ENCODE assay signal across 10 mouse cellular contexts in genomic region chr2:76368861-76369660, GRCm38 (mm10). TPM values are rescaled to one million over a fixed set of nuclear protein-coding genes. Genes with fewer than 3 reads are reported as not detected.
DNase-seq lines count a peak whose midpoint lies in the region; ATAC-seq and TF ChIP-seq lines count a peak whose summit lies in the region.
"Had no signal": no experiment of that assay in that cellular context is flagged by ENCODE, and none has a peak within 500 bp of the region (broad histone marks: within the 10 kb centered on the region; RNA-seq: fewer than 3 reads in every experiment).

No protein-coding gene starts in this region.

- peaks cover 21% of the 10 kb centered on the region for H3K36me3 ChIP-seq in kidney, embryonic 14.5 days (ENCODE audit: control insufficient read depth, insufficient read depth, low read length)
- H3K36me3 ChIP-seq in CH12.LX (replicated peaks in 1 of 2; ENCODE audit: control insufficient read depth in 1 of 2, insufficient read depth in 1 of 2, low read length in 1 of 2) = peaks cover 10 to 25% of the 10 kb centered on the region in 2 experiments
- H3K36me3 ChIP-seq in embryonic facial prominence, embryonic 14.5 days (ENCODE audit: control insufficient read depth, insufficient read depth, low read length) = peaks cover 12% of the 10 kb centered on the region; the same call in 1 of the 2 replicates
- 0 out of 2 replicates have a peak, but pooled peaks cover 4% of the 10 kb centered on the region for H3K36me3 ChIP-seq in midbrain, embryonic 16.5 days (ENCODE audit: control insufficient read depth, insufficient read depth, low read length)

- H3K4me1 ChIP-seq in kidney, embryonic 14.5 days (ENCODE audit: control insufficient read depth, insufficient read depth, low read length) = peaks cover 7% of the 10 kb centered on the region; the same call in 1 of the 2 replicates
- peaks cover 2 to 40% of the 10 kb centered on the region in 2 experiments; a peak in 2 of 4 replicates for H3K4me1 ChIP-seq in CH12.LX (ENCODE audit: control insufficient read depth in 1 of 2, insufficient read depth in 2 of 2)
- H3K4me1 ChIP-seq in embryonic facial prominence, embryonic 14.5 days (ENCODE audit: control insufficient read depth, insufficient read depth, low read length) = peaks cover 6% of the 10 kb centered on the region; the same call in 1 of the 2 replicates
- H3K4me1 ChIP-seq in midbrain, embryonic 16.5 days (ENCODE audit: control insufficient read depth, insufficient read depth, low read length) = peaks cover 13% of the 10 kb centered on the region

- in situ Hi-C loops in CH12.LX (cut with MboI; ENCODE audit: low pct_ligation_motif_present, low pct_unique_long_range_greater_than_20kb, low sequenced_read_pairs) = loop anchor here (5.0 kb wide), 1 partner anchor 228 kb away; no protein-coding TSS in a partner anchor

- no peak for TF ChIP-seq POLR2A in CH12.LX (IDR thresholded peaks at IDR 0.05; ENCODE audit: low read depth, low read length)

- DNase-seq in kidney, adult 9 months = no peak
- no peak for DNase-seq in CH12.LX (ENCODE audit: extremely low read depth)
- no peak for DNase-seq in embryonic facial prominence, embryonic 14.5 days (ENCODE audit: low spot score)
- no peak for DNase-seq in adrenal gland, adult 8-10 months
- no peak for DNase-seq in gastrocnemius, adult 2 months

- dilution Hi-C loops in CH12.LX (cut with MboI; ENCODE audit: extremely low pct_ligation_motif_present, extremely low pct_unique_long_range_greater_than_20kb, low sequenced_read_pairs) = no loop called here

- 74% methylated on average over 12 of the region's 13 CpGs for WGBS in kidney, embryonic 14.5 days
- WGBS in embryonic facial prominence, embryonic 14.5 days = 74% methylated on average over 12 of the region's 13 CpGs
- WGBS in midbrain, embryonic 16.5 days = 75% methylated on average over 12 of the region's 13 CpGs

- no peaks in the 10 kb centered on the region for H3K9me3 ChIP-seq in kidney, embryonic 14.5 days (ENCODE audit: control insufficient read depth, low read length)
- H3K9me3 ChIP-seq in CH12.LX (replicated peaks; ENCODE audit: low read length) = no peaks in the 10 kb centered on the region
- no peaks in the 10 kb centered on the region for H3K9me3 ChIP-seq in embryonic facial prominence, embryonic 14.5 days (ENCODE audit: control insufficient read depth, low read length)
- H3K9me3 ChIP-seq in midbrain, embryonic 16.5 days (replicated peaks; ENCODE audit: control insufficient read depth, low read length, poor library complexity, severe bottlenecking) = no peaks in the 10 kb centered on the region
- H3K9me3 ChIP-seq: heart, embryonic 15.5 days had no signal

- H3K9ac ChIP-seq in kidney, embryonic 14.5 days (ENCODE audit: low read depth, low read length) = no peak overlapping the region
- H3K9ac ChIP-seq in CH12.LX (ENCODE audit: insufficient read depth, low read depth) = no peak overlapping the region
- H3K9ac ChIP-seq in embryonic facial prominence, embryonic 14.5 days (ENCODE audit: low read depth, low read length) = peak overlapping the region; percentile 8; the same call in 1 of the 2 replicates
- H3K9ac ChIP-seq in midbrain, embryonic 16.5 days (ENCODE audit: low read depth, low read length) = peak overlapping the region; percentile 94; the same call in 1 of the 2 replicates

- no peak for TF ChIP-seq RAD21 in CH12.LX (IDR thresholded peaks at IDR 0.05; ENCODE audit: low read depth, low read length)

- intact Hi-C loops in gastrocnemius, adult 2 months (cut with DNase I) = loop anchor here (1.0 to 10.0 kb wide), 2 partner anchors 216 to 249 kb away; no protein-coding TSS in a partner anchor

- H3K27me3 ChIP-seq in kidney, embryonic 14.5 days (ENCODE audit: control insufficient read depth, insufficient read depth, low read length) = no peaks in the 10 kb centered on the region
- H3K27me3 ChIP-seq in CH12.LX (replicated peaks) = no peaks in the 10 kb centered on the region
- no peaks in the 10 kb centered on the region for H3K27me3 ChIP-seq in embryonic facial prominence, embryonic 14.5 days (replicated peaks; ENCODE audit: control insufficient read depth, insufficient read depth, low read length)
- H3K27me3 ChIP-seq in midbrain, embryonic 16.5 days (ENCODE audit: control insufficient read depth, insufficient read depth, low read depth, low read length) = no peaks in the 10 kb centered on the region
- H3K27me3 ChIP-seq: heart, embryonic 15.5 days had no signal

- H3K4me2 ChIP-seq in kidney, embryonic 14.5 days (replicated peaks; ENCODE audit: low read depth, low read length) = no peak overlapping the region
- H3K4me2 ChIP-seq in CH12.LX (ENCODE audit: insufficient read depth, low read depth, poor library complexity, severe bottlenecking) = peak overlapping the region; percentile 37
- no peak overlapping the region for H3K4me2 ChIP-seq in embryonic facial prominence, embryonic 14.5 days (ENCODE audit: low read depth, low read length)
- H3K4me2 ChIP-seq in midbrain, embryonic 16.5 days (ENCODE audit: low read length) = no peak overlapping the region

- H3K79me2 ChIP-seq in CH12.LX (replicated peaks; ENCODE audit: control insufficient read depth, extremely low read depth, insufficient read depth, poor library complexity, severe bottlenecking) = peaks cover 28% of the 10 kb centered on the region

- no peak for TF ChIP-seq CTCF in CH12.LX (conservative IDR thresholded peaks at IDR 0.05 in 1 of 2, IDR thresholded peaks at IDR 0.05 in 1 of 2; ENCODE audit: low read depth in 2 of 2, low read length in 2 of 2)
- TF ChIP-seq CTCF in gastrocnemius, adult 2 months (IDR thresholded peaks at IDR 0.05) = no peak

- no peak for TF ChIP-seq EP300 in CH12.LX (IDR thresholded peaks at IDR 0.05; ENCODE audit: low read length)

- peak; percentile 26; the same call in 1 of the 2 replicates for ATAC-seq in kidney, embryonic 14.5 days (ENCODE audit: low FRiP score, low TSS enrichment)
- ATAC-seq in embryonic facial prominence, embryonic 14.5 days (ENCODE audit: low read depth) = no peak
- no peak for ATAC-seq in midbrain, embryonic 16.5 days

- no peak overlapping the region for H3K27ac ChIP-seq in kidney, embryonic 14.5 days (ENCODE audit: low read depth, low read length)
- H3K27ac ChIP-seq in CH12.LX (ENCODE audit: insufficient read depth, low read depth) = no peak overlapping the region
- H3K27ac ChIP-seq in embryonic facial prominence, embryonic 14.5 days (replicated peaks; ENCODE audit: low read depth, low read length) = no peak overlapping the region
- H3K27ac ChIP-seq in midbrain, embryonic 16.5 days (ENCODE audit: low read length) = no peak overlapping the region
- no peak overlapping the region; the same call in 1 of the 2 replicates for H3K27ac ChIP-seq in gastrocnemius, adult 2 months

- H3K4me3 ChIP-seq in kidney, embryonic 14.5 days (ENCODE audit: low read length) = peak overlapping the region; percentile 94; the same call in 1 of the 2 replicates
- no peak overlapping the region for H3K4me3 ChIP-seq in CH12.LX (replicated peaks in 1 of 3; ENCODE audit: low read depth in 2 of 3, low read length in 2 of 3, poor library complexity in 1 of 3)
- no peak overlapping the region for H3K4me3 ChIP-seq in embryonic facial prominence, embryonic 14.5 days (ENCODE audit: low read depth, low read length)
- no peak overlapping the region for H3K4me3 ChIP-seq in midbrain, embryonic 16.5 days (ENCODE audit: low read depth, low read length)
- no peak overlapping the region for H3K4me3 ChIP-seq in gastrocnemius, adult 2 months

TF ChIP-seq in CH12.LX, 34 proteins besides CTCF, POLR2A, EP300 and RAD21 (continues in another document):
- no peak for TF ChIP-seq NRF1 (IDR thresholded peaks at IDR 0.05; ENCODE audit: low read depth, low read length)
- no peak for TF ChIP-seq UBTF (IDR thresholded peaks at IDR 0.05; ENCODE audit: low read depth, low read length)

RNA-seq across cellular contexts. Expression of gene Rbm45, which starts 0.7 kb away (rescaled TPM):
- 15.9 and 18.2 TPM in 2 replicates for polyA plus RNA-seq in kidney, embryonic 14.5 days (2014; fragmentation: Nextera tagmentation; extraction: Ambion mirVana)
- total RNA-seq in CH12.LX (2012; rRNA removed) (53.7 and 60.2 TPM in 2 replicates), CH12.LX (2014; rRNA removed) (59.7 and 61.4 TPM in 2 replicates)
- 53.3 and 56.0 TPM in 2 replicates for polyA plus RNA-seq in CH12.LX (2012; ENCODE audit: insufficient read length, low read depth)
- polyA plus RNA-seq in embryonic facial prominence, embryonic 14.5 days (2014; fragmentation: Nextera tagmentation; extraction: Ambion mirVana) = 14.4 and 16.0 TPM in 2 replicates
- 17.4 and 17.6 TPM in 2 replicates for polyA plus RNA-seq in midbrain, embryonic 16.5 days (2015; fragmentation: Nextera tagmentation; extraction: Ambion mirVana)
- 10 to 100 TPM; 45.2 to 63.1 (median 51.5) TPM for total RNA-seq in adrenal gland, adult 8-10 months (2022)
- 10 to 100 TPM in 1 of 2 experiments, 1 to 10 TPM in 1; 9.4 to 11.4 TPM for total RNA-seq in gastrocnemius, adult 2 months (2021)

RNA-seq across cellular contexts. Expression of gene Cyct, which starts 8.8 kb away (rescaled TPM):
- not detected in 2 replicates for polyA plus RNA-seq in kidney, embryonic 14.5 days (2014; fragmentation: Nextera tagmentation; extraction: Ambion mirVana)
- total RNA-seq in CH12.LX (2012; rRNA removed) (not detected in 2 replicates), CH12.LX (2014; rRNA removed) (not detected in 2 replicates)
- polyA plus RNA-seq in CH12.LX (2012; ENCODE audit: insufficient read length, low read depth) = not detected in 2 replicates
- not detected in 2 replicates for polyA plus RNA-seq in embryonic facial prominence, embryonic 14.5 days (2014; fragmentation: Nextera tagmentation; extraction: Ambion mirVana)
- 0.40 TPM in 1 of 2 replicates, not detected in the other for polyA plus RNA-seq in midbrain, embryonic 16.5 days (2015; fragmentation: Nextera tagmentation; extraction: Ambion mirVana)
- not detected for total RNA-seq in adrenal gland, adult 8-10 months (2022)
- not detected for total RNA-seq in gastrocnemius, adult 2 months (2021)
- polyA plus RNA-seq: lung, adult 2 months; spleen, adult 2 months had no signal

RNA-seq across cellular contexts. Expression of gene Pde11a, which starts 30.5 kb away (rescaled TPM):
- polyA plus RNA-seq in kidney, embryonic 14.5 days (2014; fragmentation: Nextera tagmentation; extraction: Ambion mirVana) = 1.1 and 2.0 TPM in 2 replicates
- total RNA-seq in CH12.LX (2012; rRNA removed) (0.08 and 0.38 TPM in 2 replicates), CH12.LX (2014; rRNA removed) (0.20 and 0.21 TPM in 2 replicates)
- 0.14 and 0.34 TPM in 2 replicates for polyA plus RNA-seq in CH12.LX (2012; ENCODE audit: insufficient read length, low read depth)
- polyA plus RNA-seq in embryonic facial prominence, embryonic 14.5 days (2014; fragmentation: Nextera tagmentation; extraction: Ambion mirVana) = 0.21 and 0.31 TPM in 2 replicates
- 0.54 and 0.77 TPM in 2 replicates for polyA plus RNA-seq in midbrain, embryonic 16.5 days (2015; fragmentation: Nextera tagmentation; extraction: Ambion mirVana)
- total RNA-seq in adrenal gland, adult 8-10 months (2022) = under 1 TPM in 3 of 4 experiments, not detected in 1; 0.12 to 0.43 (median 0.22) TPM
- under 1 TPM; 0.17 to 0.33 TPM for total RNA-seq in gastrocnemius, adult 2 months (2021)
- polyA plus RNA-seq: lung, adult 2 months had no signal

RNA-seq across cellular contexts. Expression of gene Osbpl6, which starts 37.2 kb away (rescaled TPM):
- polyA plus RNA-seq in kidney, embryonic 14.5 days (2014; fragmentation: Nextera tagmentation; extraction: Ambion mirVana) = 13.2 and 17.5 TPM in 2 replicates
- total RNA-seq in CH12.LX (2012; rRNA removed) (0.38 TPM in 1 of 2 replicates, not detected in the other), CH12.LX (2014; rRNA removed) (0.19 TPM in 2 replicates)
- polyA plus RNA-seq in CH12.LX (2012; ENCODE audit: insufficient read length, low read depth) = 0.35 and 0.60 TPM in 2 replicates
- polyA plus RNA-seq in embryonic facial prominence, embryonic 14.5 days (2014; fragmentation: Nextera tagmentation; extraction: Ambion mirVana) = 11.0 and 11.5 TPM in 2 replicates
- 23.1 and 28.7 TPM in 2 replicates for polyA plus RNA-seq in midbrain, embryonic 16.5 days (2015; fragmentation: Nextera tagmentation; extraction: Ambion mirVana)
- 10 to 100 TPM; 25.8 to 37.9 (median 27.9) TPM for total RNA-seq in adrenal gland, adult 8-10 months (2022)
- total RNA-seq in gastrocnemius, adult 2 months (2021) = 10 to 100 TPM; 35.9 to 44.0 TPM

Comparison
In these comparisons a context has a peak if more than half of its experiments do, and no peak if none do; other contexts are left out.
1. H3K9ac ChIP-seq: peak in embryonic facial prominence, embryonic 14.5 days (single experiment) and midbrain, embryonic 16.5 days (single experiment); none in kidney, embryonic 14.5 days (single experiment) and CH12.LX (single experiment).